Mouse (Mus musculus): ENCODE data around the gene Pcsk5. TPM values are rescaled to one million over a fixed set of nuclear protein-coding genes. Genes with fewer than 3 reads are reported as not detected.
A peak's percentile ranks its signal among the peaks of the same experiment; 100 is the strongest.

The Pcsk5 gene
- polyA plus RNA-seq, 1 experiment from 2014 or later: 10.0 TPM

DNA sequence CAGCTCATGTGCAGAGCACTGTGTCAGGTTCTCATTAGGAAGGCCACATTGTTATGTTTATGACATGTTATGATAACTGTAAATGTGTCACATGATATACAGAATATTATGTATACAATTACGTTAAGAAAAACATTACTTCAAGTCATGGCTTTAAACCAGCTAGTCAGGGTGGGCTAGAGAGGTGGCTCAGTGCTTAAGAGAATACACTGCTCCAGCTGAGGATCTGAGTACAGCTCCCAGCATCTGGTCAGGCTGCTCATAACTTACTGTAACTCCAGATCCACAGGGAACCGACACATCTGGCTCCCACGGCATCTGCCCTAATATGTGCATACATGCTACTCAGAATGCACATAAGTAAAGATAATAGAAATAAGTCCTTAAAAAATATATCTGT lies 187.5 kb downstream of the Pcsk5 start:
- Histone ChIP-seq H3K4me2 (ENCODE audit: low read depth, low read length) (no peak overlapping the region), H3K9me3 (replicated peaks; ENCODE audit: control insufficient read depth, low read length) (no peaks in the 10 kb centered on the region), H3K9ac (ENCODE audit: low read length) (no peak overlapping the region), H3K36me3 (ENCODE audit: control insufficient read depth, insufficient read depth) (0 out of 2 replicates have a peak, but pooled peaks cover 2% of the 10 kb centered on the region), H3K27me3 (ENCODE audit: control insufficient read depth, insufficient read depth, low read length) (no peaks in the 10 kb centered on the region), H3K4me1 (ENCODE audit: control insufficient read depth, insufficient read depth, low read length) (no peaks in the 10 kb centered on the region), H3K4me3 (ENCODE audit: low read length) (no peak overlapping the region), H3K27ac (ENCODE audit: low read length) (no peak overlapping the region)
- ATAC-seq (replicated peaks; ENCODE audit: extremely low read depth, insufficient read depth, low FRiP score): no peak
- 82% methylated on average over 3 of the region's 3 CpGs for WGBS

DNA sequence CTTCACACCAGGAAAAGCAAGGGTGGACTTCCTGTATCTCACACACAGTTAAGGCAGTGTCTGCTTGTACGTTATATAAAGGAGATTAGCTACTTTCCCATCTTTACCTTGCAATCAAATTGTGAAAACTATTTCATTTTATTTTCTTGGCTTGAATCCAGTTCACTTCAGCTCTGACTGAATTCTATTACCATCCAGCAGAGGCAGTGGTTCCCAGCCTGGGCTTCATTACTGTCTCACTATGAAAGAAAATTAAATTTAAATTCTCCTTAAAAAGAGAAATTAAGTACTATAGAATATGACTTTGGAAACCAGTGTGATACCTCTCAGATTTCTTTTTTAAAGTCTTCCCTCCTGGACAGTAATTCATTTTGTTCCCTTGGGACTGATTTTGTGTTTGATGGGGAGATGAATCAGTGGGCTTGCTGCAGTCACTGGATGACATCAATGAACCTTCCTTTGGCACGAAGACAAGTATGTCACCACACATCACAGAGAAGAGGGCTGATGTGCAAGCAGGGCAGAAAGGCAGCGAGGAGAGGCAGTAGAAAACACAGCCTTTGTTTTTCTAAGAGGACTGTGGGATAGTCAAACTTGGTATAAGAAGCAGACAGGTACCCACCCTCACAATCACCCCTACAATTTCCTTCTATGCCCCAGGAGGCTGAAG lies 194.2 kb downstream of the Pcsk5 start:
- Histone ChIP-seq H3K27ac (ENCODE audit: low read length) (no peak overlapping the region), H3K36me3 (ENCODE audit: control insufficient read depth, insufficient read depth) (no peaks in the 10 kb centered on the region), H3K9me3 (replicated peaks; ENCODE audit: control insufficient read depth, low read length) (no peaks in the 10 kb centered on the region), H3K4me1 (ENCODE audit: control insufficient read depth, insufficient read depth, low read length) (peaks cover 3% of the 10 kb centered on the region; the same call in 1 of the 2 replicates), H3K27me3 (ENCODE audit: control insufficient read depth, insufficient read depth, low read length) (no peaks in the 10 kb centered on the region), H3K4me3 (ENCODE audit: low read length) (no peak overlapping the region), H3K9ac (ENCODE audit: low read length) (no peak overlapping the region), H3K4me2 (ENCODE audit: low read depth, low read length) (no peak overlapping the region)
- 54% methylated on average over 3 of the region's 3 CpGs for WGBS
- no peak for ATAC-seq (replicated peaks; ENCODE audit: extremely low read depth, insufficient read depth, low FRiP score)

DNA sequence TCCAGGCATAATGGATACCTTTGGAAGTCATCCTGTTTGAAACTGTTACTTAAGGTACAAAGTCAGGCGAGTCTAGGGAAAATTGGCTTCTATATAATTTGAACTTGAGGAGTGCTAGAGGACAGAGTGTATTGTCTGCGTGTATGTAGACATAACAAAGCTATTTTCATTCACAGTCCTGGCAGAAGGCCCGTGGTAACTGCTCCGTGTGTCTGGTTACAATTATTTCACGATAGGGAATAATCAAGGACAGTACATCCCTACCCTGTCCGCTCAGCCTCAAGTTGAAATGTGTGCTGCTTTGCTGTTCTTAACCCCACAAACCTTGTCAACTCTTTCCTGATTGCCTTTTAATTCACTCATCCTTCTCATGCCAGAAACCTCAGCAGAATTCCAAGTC lies 201.4 kb downstream of the Pcsk5 start:
- 46% methylated on average over 6 of the region's 6 CpGs for WGBS
- Histone ChIP-seq H3K36me3 (ENCODE audit: control insufficient read depth, insufficient read depth) (no peaks in the 10 kb centered on the region), H3K4me2 (ENCODE audit: low read depth, low read length) (no peak overlapping the region), H3K9ac (ENCODE audit: low read length) (no peak overlapping the region), H3K27ac (ENCODE audit: low read length) (peak overlapping the region; percentile 19; the same call in 1 of the 2 replicates), H3K27me3 (ENCODE audit: control insufficient read depth, insufficient read depth, low read length) (no peaks in the 10 kb centered on the region), H3K4me1 (ENCODE audit: control insufficient read depth, insufficient read depth, low read length) (peaks cover 8% of the 10 kb centered on the region; the same call in 1 of the 2 replicates), H3K4me3 (ENCODE audit: low read length) (no peak overlapping the region), H3K9me3 (replicated peaks; ENCODE audit: control insufficient read depth, low read length) (no peaks in the 10 kb centered on the region)
- peak; percentile 58; the same call in 1 of the 2 replicates for ATAC-seq (replicated peaks; ENCODE audit: extremely low read depth, insufficient read depth, low FRiP score)

DNA sequence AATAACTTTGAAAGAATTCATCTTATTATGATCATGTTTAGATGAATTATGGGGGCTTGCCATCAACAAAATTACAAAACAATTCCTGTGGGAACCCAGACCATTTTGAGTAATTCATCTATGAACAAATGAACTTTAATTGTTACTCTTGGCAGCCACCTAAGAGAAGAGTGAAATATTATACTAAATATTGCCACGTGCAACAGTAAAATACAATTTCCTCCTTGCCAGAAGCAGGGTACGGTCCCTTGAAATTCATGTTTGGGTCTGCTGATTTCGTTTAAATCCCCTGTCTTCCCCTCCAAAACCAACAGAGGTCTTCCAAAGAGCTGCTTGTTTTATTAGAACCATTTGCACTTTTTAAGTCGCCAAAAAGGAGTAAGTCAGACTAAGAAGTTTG lies 221.8 kb downstream of the Pcsk5 start:
- no peak overlapping the region for H3K9ac ChIP-seq (ENCODE audit: low read length)
- no peaks in the 10 kb centered on the region for H3K9me3 ChIP-seq (replicated peaks; ENCODE audit: control insufficient read depth, low read length)
- H3K4me1 ChIP-seq (ENCODE audit: control insufficient read depth, insufficient read depth, low read length): no peaks in the 10 kb centered on the region
- H3K27ac ChIP-seq (ENCODE audit: low read length): no peak overlapping the region
- 70% methylated on average over 4 of the region's 4 CpGs for WGBS
- H3K36me3 ChIP-seq (ENCODE audit: control insufficient read depth, insufficient read depth): no peaks in the 10 kb centered on the region
- no peak overlapping the region for H3K4me3 ChIP-seq (ENCODE audit: low read length)
- H3K4me2 ChIP-seq (ENCODE audit: low read depth, low read length): no peak overlapping the region
- no peaks in the 10 kb centered on the region for H3K27me3 ChIP-seq (ENCODE audit: control insufficient read depth, insufficient read depth, low read length)
- ATAC-seq (replicated peaks; ENCODE audit: extremely low read depth, insufficient read depth, low FRiP score): no peak

DNA sequence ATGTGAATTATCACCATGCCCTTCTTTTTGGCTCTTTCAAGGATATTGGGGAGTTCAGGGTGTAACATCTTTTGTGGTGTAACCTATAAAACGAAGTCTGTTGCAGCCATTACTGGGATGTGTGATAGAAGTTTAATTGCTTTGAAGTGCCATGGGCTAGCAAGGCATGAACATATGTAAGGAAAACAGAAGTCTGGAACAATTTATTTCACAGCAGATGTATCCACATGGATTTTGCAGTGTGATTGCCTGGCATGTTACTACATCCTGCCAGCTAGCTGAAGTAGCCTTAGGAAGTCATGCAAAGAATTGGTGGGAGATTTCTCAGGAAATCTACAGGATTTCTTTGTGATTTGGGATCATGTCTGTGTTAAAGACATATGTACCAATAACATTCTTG lies 230.9 kb downstream of the Pcsk5 start:
- no peaks in the 10 kb centered on the region for H3K36me3 ChIP-seq (ENCODE audit: control insufficient read depth, insufficient read depth)
- H3K27ac ChIP-seq (ENCODE audit: low read length): no peak overlapping the region
- WGBS: 58% methylated on average over 1 of the region's 1 CpGs
- no peaks in the 10 kb centered on the region; the same call in 1 of the 2 replicates for H3K4me1 ChIP-seq (ENCODE audit: control insufficient read depth, insufficient read depth, low read length)
- no peak overlapping the region for H3K4me2 ChIP-seq (ENCODE audit: low read depth, low read length)
- no peak overlapping the region for H3K9ac ChIP-seq (ENCODE audit: low read length)
- H3K9me3 ChIP-seq (replicated peaks; ENCODE audit: control insufficient read depth, low read length): no peaks in the 10 kb centered on the region
- ATAC-seq (replicated peaks; ENCODE audit: extremely low read depth, insufficient read depth, low FRiP score): no peak
- H3K27me3 ChIP-seq (ENCODE audit: control insufficient read depth, insufficient read depth, low read length): no peaks in the 10 kb centered on the region
- no peak overlapping the region for H3K4me3 ChIP-seq (ENCODE audit: low read length)

DNA sequence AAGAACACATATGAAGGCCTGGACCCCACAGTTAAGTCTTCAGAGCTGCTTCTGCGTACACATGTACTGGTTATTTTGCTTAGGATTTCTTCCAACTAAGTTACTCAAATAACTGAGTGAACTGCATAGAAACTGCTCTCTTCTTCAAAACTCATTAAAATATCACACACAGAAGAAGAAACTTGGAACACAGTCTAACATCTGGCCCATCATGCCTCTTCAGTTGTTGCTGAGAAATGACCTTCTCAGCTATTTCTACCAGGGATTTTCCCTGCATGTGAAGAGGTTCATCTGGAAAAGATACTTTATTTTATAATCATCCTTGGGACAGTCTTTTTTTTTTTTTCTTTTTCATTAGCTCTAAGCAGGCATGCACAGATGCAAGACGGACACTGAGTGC lies 231.3 kb downstream of the Pcsk5 start:
- Histone ChIP-seq H3K36me3 (ENCODE audit: control insufficient read depth, insufficient read depth) (no peaks in the 10 kb centered on the region), H3K9ac (ENCODE audit: low read length) (no peak overlapping the region), H3K9me3 (replicated peaks; ENCODE audit: control insufficient read depth, low read length) (no peaks in the 10 kb centered on the region), H3K27me3 (ENCODE audit: control insufficient read depth, insufficient read depth, low read length) (no peaks in the 10 kb centered on the region), H3K4me3 (ENCODE audit: low read length) (no peak overlapping the region), H3K27ac (ENCODE audit: low read length) (no peak overlapping the region), H3K4me2 (ENCODE audit: low read depth, low read length) (no peak overlapping the region), H3K4me1 (ENCODE audit: control insufficient read depth, insufficient read depth, low read length) (no peaks in the 10 kb centered on the region; the same call in 1 of the 2 replicates)
- WGBS: 82% methylated on average over 2 of the region's 2 CpGs
- ATAC-seq (replicated peaks; ENCODE audit: extremely low read depth, insufficient read depth, low FRiP score): no peak

DNA sequence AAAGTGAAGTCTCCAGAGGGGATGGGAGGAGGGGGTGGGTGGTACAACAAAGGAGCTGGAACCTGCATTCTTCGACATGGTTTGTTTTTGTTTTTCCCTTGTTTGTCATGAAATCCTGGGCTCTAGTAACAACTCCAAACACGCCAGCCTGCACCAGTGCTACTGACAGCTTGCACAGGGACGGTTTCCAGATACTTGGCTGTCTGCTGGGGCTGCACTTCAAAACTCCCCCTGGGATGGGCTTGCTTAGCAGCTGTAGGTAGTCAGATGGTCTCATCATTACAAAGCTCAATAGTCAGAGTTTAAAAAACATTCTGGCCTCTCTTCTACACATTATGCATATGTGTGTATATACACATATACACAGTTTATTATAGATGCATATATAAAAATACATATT lies 234.1 kb downstream of the Pcsk5 start:
- ATAC-seq (replicated peaks; ENCODE audit: extremely low read depth, insufficient read depth, low FRiP score): no peak
- 46% methylated on average over 3 of the region's 3 CpGs for WGBS
- H3K36me3 ChIP-seq (ENCODE audit: control insufficient read depth, insufficient read depth): no peaks in the 10 kb centered on the region
- no peaks in the 10 kb centered on the region for H3K9me3 ChIP-seq (replicated peaks; ENCODE audit: control insufficient read depth, low read length)
- no peak overlapping the region for H3K27ac ChIP-seq (ENCODE audit: low read length)
- H3K9ac ChIP-seq (ENCODE audit: low read length): no peak overlapping the region
- no peak overlapping the region for H3K4me2 ChIP-seq (ENCODE audit: low read depth, low read length)
- no peak overlapping the region for H3K4me3 ChIP-seq (ENCODE audit: low read length)
- no peaks in the 10 kb centered on the region; the same call in 1 of the 2 replicates for H3K4me1 ChIP-seq (ENCODE audit: control insufficient read depth, insufficient read depth, low read length)
- H3K27me3 ChIP-seq (ENCODE audit: control insufficient read depth, insufficient read depth, low read length): no peaks in the 10 kb centered on the region

DNA sequence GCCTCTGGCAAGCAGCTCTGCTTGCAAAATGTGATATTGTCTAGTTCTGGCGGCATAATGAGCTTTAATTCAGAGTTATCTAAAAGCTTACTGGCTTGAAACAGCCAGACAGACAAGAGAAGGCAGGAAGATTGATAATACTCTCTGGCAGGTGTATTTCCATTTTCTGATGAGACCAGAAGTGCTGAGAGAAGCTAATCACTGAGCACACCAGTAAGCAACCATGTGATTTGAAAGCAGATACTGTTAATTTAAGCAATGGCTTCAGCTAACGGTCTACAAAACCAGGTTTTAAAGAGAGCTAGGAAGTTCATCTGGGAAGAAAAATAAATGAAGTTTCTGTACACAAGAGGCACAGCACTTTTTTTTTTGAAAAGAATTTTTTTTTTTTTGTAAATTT lies 237.1 kb downstream of the Pcsk5 start:
- Histone ChIP-seq H3K27ac (ENCODE audit: low read length) (no peak overlapping the region), H3K9me3 (replicated peaks; ENCODE audit: control insufficient read depth, low read length) (no peaks in the 10 kb centered on the region), H3K9ac (ENCODE audit: low read length) (no peak overlapping the region), H3K4me2 (ENCODE audit: low read depth, low read length) (no peak overlapping the region), H3K4me3 (ENCODE audit: low read length) (no peak overlapping the region), H3K27me3 (ENCODE audit: control insufficient read depth, insufficient read depth, low read length) (no peaks in the 10 kb centered on the region), H3K36me3 (ENCODE audit: control insufficient read depth, insufficient read depth) (no peaks in the 10 kb centered on the region), H3K4me1 (ENCODE audit: control insufficient read depth, insufficient read depth, low read length) (no peaks in the 10 kb centered on the region; the same call in 1 of the 2 replicates)
- WGBS: 65% methylated on average over 2 of the region's 2 CpGs
- no peak for ATAC-seq (replicated peaks; ENCODE audit: extremely low read depth, insufficient read depth, low FRiP score)

DNA sequence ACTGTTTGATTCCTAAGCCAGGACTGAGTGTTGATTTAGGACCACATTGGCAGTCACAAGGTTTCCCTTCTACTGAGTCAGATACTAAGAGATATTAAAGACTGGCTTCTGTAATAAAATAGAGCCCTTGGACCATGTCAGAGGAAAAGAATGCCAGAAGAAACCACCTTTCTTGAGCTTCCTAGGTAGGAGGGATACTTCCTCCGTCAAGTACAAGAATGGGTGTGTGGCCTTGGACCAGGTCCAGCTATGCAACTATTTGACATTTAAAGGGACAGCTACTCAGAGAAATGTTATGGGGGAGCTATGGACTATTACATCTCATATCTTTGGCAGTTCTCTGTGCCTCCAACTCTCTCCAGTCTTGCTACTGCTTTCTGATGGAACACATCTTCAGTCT lies 244.6 kb downstream of the Pcsk5 start:
- Histone ChIP-seq H3K9ac (ENCODE audit: low read length) (no peak overlapping the region), H3K9me3 (replicated peaks; ENCODE audit: control insufficient read depth, low read length) (no peaks in the 10 kb centered on the region), H3K4me3 (ENCODE audit: low read length) (no peak overlapping the region), H3K27ac (ENCODE audit: low read length) (no peak overlapping the region), H3K4me1 (ENCODE audit: control insufficient read depth, insufficient read depth, low read length) (peaks cover 15% of the 10 kb centered on the region), H3K4me2 (ENCODE audit: low read depth, low read length) (no peak overlapping the region), H3K27me3 (ENCODE audit: control insufficient read depth, insufficient read depth, low read length) (no peaks in the 10 kb centered on the region), H3K36me3 (ENCODE audit: control insufficient read depth, insufficient read depth) (no peaks in the 10 kb centered on the region)
- WGBS: 7% methylated on average over 1 of the region's 1 CpGs
- no peak for ATAC-seq (replicated peaks; ENCODE audit: extremely low read depth, insufficient read depth, low FRiP score)

Data from heart, embryonic 16.5 days (tissue).